Mouse (Mus musculus) inflammation-experienced regulatory T-cells, adult 6 months (primary cell): ENCODE data around the gene B4galt3. TPM values are rescaled to one million over a fixed set of nuclear protein-coding genes. Genes with fewer than 3 reads are reported as not detected.

Experiments used
- ATAC-seq: one replicate; pipeline ENCODE4 v1.8.0; 2017
- polyA plus RNA-seq, 3 experiments: library from polyadenylated mRNA; unstranded; fragments of 100-300 nt; shearing (Covaris generic); gene quantifications; one replicate each; pipeline ENCODE4 v1.2.1; 2017

B4galt3 gene
- polyA plus RNA-seq, 3 experiments from 2014 or later, result 35.3 to 68.9 (median 60.8) TPM

DNA sequence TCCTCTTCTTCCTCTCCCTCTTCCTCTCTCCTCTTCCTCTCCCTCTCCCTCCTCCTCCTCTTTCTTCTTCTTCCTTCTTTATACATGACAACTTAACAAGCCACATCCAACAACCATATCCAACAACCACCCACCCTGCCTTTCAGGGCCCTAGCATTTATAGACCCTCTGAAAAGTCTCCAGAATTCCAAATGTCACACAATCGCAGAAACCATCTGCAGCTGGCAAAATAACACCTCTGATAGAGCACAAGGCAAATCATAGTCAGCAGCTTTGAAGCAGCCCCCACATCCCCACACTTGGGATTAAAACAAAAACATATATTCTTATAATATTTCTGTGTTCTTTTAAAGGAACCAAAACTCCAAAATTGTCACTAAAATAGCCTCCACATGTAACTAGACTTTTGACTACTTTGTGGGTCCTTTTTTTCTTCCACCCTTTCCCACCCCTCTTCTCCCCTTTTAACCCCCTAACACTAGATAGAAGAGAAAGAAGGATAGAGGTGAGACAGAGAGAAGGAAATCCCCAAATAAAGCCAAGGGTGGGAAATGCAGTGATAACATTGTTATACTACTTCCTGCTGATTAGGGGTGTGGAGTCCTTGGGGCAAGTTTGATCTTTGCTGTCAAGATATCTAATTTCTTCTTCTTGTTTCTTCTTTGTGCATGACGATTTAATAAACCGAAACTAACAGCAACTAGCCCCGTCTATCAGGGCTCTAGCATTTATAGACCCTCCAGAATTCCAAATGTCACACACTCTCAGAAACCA lies 4.0 kb upstream of the B4galt3 start:
- no peak for ATAC-seq

DNA sequence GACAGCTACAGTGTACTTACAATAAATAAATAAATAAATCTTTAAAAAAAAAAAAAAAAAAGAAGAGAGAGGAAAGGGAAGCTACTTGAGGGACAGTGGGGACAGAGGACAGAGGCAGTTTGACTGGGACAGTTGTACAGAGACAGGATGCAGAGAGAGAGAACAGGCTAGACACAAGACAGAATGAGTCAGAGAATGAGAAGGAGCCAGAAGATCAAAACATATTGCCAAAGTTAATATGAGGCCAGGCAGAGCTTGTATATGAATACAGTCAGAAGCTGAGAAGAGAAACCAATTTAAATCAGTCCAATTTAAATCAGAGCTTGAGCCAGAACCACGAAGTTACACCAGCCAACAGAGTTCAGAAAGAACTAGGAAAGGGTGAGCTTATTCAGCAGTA lies 1.8 kb upstream of the B4galt3 start:
- no peak for ATAC-seq

- ATAC-seq, result peak; percentile 10
Observed at GRCm38 (mm10) chr1:171270573-171270900, 409 bp downstream of the B4galt3 start.

- no peak for ATAC-seq
Observed at GRCm38 (mm10) chr1:171271196-171271595, 1.1 kb downstream of the B4galt3 start.

DNA sequence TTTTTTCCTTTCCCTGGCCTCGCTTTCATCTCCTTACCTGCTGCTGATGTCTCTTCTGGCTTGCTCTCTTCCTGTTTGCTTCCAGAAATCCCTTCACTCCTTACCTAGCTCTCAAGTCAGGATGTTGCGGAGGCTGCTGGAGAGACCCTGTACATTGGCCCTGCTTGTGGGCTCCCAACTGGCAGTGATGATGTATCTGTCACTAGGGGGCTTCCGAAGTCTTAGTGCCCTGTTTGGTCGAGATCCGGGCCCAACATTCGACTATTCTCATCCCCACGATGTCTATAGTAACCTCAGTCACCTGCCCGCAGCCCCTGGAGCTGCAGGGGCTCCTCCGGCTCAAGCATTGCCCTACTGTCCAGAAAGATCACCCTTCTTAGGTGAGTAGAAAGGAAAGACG lies 1.5 kb downstream of the B4galt3 start:
- no peak for ATAC-seq

GRCm38 (mm10) chr1:171272086-171272485 lies 2.0 kb downstream of the B4galt3 start:
- ATAC-seq, result no peak

- ATAC-seq, result no peak
Observed at GRCm38 (mm10) chr1:171274171-171274570, 4.0 kb downstream of the B4galt3 start.

- ATAC-seq, result no peak
Observed at GRCm38 (mm10) chr1:171275144-171275734, 5.1 kb downstream of the B4galt3 start.

- ATAC-seq, result no peak
Observed at GRCm38 (mm10) chr1:171276110-171276748, 6.1 kb downstream of the B4galt3 start.

DNA sequence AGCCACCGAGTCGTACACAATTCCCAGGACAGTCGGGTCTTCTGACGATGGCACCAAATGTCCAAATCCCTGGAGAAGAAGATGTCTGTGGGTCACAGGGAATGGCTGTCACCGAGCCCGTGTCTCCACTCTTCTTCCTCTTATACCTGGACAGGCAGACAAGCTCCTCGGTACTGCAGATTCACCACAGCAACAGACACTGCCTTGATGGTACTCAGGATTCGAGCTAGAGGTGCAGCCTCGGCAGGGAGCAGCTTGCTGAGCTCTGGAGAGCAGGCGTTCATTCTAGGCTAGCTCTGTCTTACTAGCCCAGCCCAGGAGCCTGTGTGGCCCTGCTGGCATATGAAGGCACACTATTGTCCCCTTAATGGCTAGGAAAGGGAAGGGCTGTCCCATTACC lies 7.6 kb downstream of the B4galt3 start:
- ATAC-seq, result no peak

DNA sequence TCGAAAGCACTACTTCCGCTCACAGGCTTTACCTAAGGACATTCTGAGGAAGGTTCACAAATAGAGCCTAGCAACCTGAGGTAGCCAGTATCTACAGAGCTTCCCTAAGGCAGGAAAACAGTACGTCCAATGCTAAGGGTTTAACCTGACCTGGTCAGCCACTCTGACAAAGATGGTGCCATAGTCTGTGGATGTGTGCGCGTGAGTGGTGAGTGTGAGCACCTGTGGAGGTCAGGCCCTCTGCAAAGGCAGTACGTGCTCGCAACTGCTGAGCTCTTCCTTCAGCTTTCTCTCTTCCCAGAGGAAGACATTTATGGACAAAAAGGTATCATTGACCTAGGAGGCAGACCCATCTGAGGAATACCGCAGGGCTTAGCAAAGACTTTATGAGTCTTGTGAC lies 8.3 kb downstream of the B4galt3 start:
- ATAC-seq, result no peak

GRCm38 (mm10) chr1:171279012-171279705 lies 9.0 kb downstream of the B4galt3 start:
- no peak for ATAC-seq

DNA sequence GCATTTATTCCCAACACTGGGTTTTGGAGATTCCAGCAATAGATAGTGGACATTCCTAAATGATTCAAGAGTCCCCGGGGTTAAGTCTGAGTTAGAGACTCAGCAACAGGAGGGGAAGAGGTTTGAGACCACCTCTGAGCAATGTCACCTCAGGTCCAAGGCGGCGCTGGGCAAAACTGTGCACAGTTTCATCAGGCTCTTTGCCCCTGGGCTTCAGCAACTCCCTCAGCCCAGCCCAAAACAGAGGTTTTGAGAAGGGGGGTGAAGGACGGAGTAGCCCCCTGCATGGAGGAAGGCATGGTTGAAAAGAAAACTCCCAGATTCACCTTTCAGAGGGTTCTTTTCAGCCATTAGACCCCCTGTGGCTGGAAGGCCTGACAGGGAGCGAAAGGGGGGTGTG lies 9.6 kb downstream of the B4galt3 start:
- ATAC-seq, result no peak

- no peak for ATAC-seq
Observed at GRCm38 (mm10) chr1:171280250-171280915, 10.3 kb downstream of the B4galt3 start.

- peak; percentile 99 for ATAC-seq
Observed at GRCm38 (mm10) chr1:171280916-171281527, 10.9 kb downstream of the B4galt3 start, which contains the start of gene Ppox. Gene Ppox (minus strand): TSS chr1:171281186.

- peak; percentile 37 for ATAC-seq
Observed at GRCm38 (mm10) chr1:171281528-171281923, 11.4 kb downstream of the B4galt3 start.

- no peak for ATAC-seq
Observed at GRCm38 (mm10) chr1:171282086-171282805, 12.1 kb downstream of the B4galt3 start.

- no peak for ATAC-seq
Observed at GRCm38 (mm10) chr1:171283188-171284160, 13.3 kb downstream of the B4galt3 start.

GRCm38 (mm10) chr1:171284491-171284890 lies 14.4 kb downstream of the B4galt3 start:
- no peak for ATAC-seq
